Mouse (Mus musculus) G1E (cell line): ENCODE data around the gene Lysmd4.
"Not testable (repeated sequence)": the region's sequence is repeated elsewhere in the genome, so short reads cannot be mapped to it uniquely, and the experiment has no call there.

Experiments
- CTCF ChIP-seq: IDR thresholded peaks from 2 replicates; pipeline ENCODE4 v1.5.1; 2012; ENCODE audit warnings: low read depth, low read length, inconsistent platforms, mixed read lengths
- GATA1 ChIP-seq: IDR thresholded peaks from 2 replicates; pipeline ENCODE4 v1.6.1; 2012; ENCODE audit warnings: borderline replicate concordance, low read length, inconsistent platforms, mixed read lengths
- GATA2 ChIP-seq: IDR thresholded peaks from 2 replicates; pipeline ENCODE4 v1.6.1; 2012; ENCODE audit warnings: low read depth, low read length, inconsistent platforms, borderline replicate concordance
- POLR2AphosphoS5 ChIP-seq: IDR thresholded peaks from 2 replicates; pipeline ENCODE4 v1.6.1; 2012; ENCODE audit warnings: low read depth, low read length, inconsistent platforms; ENCODE audit not compliant: insufficient replicate concordance
- TAL1 ChIP-seq: conservative IDR thresholded peaks from 2 replicates; pipeline ENCODE4 v1.6.1; 2012; ENCODE audit warnings: low read depth, low read length, inconsistent platforms, mixed read lengths

DNA sequence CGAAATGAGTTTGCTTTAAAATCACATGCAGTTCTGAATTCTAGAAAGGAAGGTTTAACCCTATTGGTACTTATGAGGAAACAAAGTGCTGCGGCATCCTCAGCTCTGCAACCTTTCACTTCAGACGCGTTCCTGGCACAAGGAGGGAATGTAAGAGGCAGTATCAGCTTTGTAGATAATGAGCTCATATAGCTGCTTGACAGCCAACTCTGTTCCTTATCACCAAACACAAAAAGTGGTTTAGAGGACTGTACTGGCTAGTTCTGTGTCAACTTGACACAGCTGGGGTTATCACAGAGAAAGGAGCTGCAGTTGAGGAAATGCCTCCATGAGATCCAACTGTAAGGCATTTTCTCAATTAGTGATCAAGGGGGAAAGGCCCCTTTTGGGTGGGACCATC, 48.1 kb downstream of the Lysmd4 start:
- not testable (repeated sequence) for TF ChIP-seq CTCF, TAL1, GATA1, POLR2AphosphoS5, GATA2
